Mouse (Mus musculus) liver, postnatal 0 days (tissue): Measurements from ENCODE around the gene Ralgps1.

Experiments
- CTCF ChIP-seq: sonication (generic); IDR thresholded peaks from 2 replicates; pipeline ENCODE4 v1.5.1; 2016; ENCODE audit warnings: antibody characterized with exemption, low read depth
- EP300 ChIP-seq: IDR thresholded peaks from 2 replicates; pipeline ENCODE4 v1.6.1; 2016; ENCODE audit warnings: antibody characterized with exemption, low read depth, mild to moderate bottlenecking

DNA sequence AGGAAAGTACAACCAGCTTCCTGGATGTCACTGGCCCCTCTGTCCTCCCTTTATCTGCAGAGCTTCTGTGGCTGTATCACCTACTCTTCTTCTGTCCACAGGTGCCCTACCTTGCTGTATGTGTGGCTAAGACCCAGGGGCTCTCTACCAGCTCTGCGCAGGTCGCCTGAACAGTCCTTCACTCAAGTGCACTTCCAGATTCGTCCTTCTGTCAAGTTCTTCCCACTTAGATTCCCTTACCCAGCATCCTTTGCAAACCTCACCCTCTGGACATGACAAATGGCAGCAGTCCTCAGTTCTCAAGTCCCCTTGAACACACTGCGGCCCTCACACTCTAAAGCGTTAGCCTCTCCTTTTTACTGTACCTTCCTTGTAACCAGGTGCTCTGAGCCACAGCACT, 89.5 kb downstream of the Ralgps1 start:
- TF ChIP-seq CTCF = no peak
- TF ChIP-seq EP300 = no peak
